Mouse (Mus musculus) limb, embryonic 13.5 days (tissue): ENCODE results near the gene Gm37240. TPM values are rescaled to one million over a fixed set of nuclear protein-coding genes. Genes with fewer than 3 reads are reported as not detected.
A peak's percentile ranks its signal among the peaks of the same experiment; 100 is the strongest.

Experiments used
- ATAC-seq: fragments of 200-750 bp; cut with Nextera tagmentation; 2 replicates; pipeline ENCODE4 v1.8.0; 2017; ENCODE audit warnings: low read depth, moderate number of reproducible peaks, moderate TSS enrichment; ENCODE audit not compliant: low FRiP score
- H3K27ac ChIP-seq: fragments of 300-500 bp; sonication (generic); 2 replicates; pipeline ENCODE4 v1.5.1; 2015; ENCODE audit warnings: inconsistent platforms, mild to moderate bottlenecking, moderate library complexity
- H3K27me3 ChIP-seq: fragments of 300-500 bp; sonication (generic); 2 replicates; pipeline ENCODE4 v1.6.1; 2015; ENCODE audit warnings: mild to moderate bottlenecking, inconsistent platforms
- H3K36me3 ChIP-seq: fragments of 300-500 bp; sonication (generic); 2 replicates; pipeline ENCODE4 v1.6.1; 2015; ENCODE audit warnings: inconsistent platforms, mild to moderate bottlenecking, moderate library complexity
- H3K4me1 ChIP-seq: fragments of 300-500 bp; sonication (generic); 2 replicates; pipeline ENCODE4 v1.6.1; 2015; ENCODE audit warnings: inconsistent platforms
- H3K4me2 ChIP-seq: fragments of 300-500 bp; sonication (generic); replicated peaks from 2 replicates; pipeline ENCODE4 v1.6.1; 2015; ENCODE audit warnings: inconsistent platforms, mild to moderate bottlenecking, moderate library complexity
- H3K4me3 ChIP-seq: fragments of 300-500 bp; sonication (generic); 2 replicates; pipeline ENCODE4 v1.5.1; 2015; ENCODE audit warnings: moderate library complexity, mild to moderate bottlenecking, inconsistent platforms
- H3K9ac ChIP-seq: fragments of 300-500 bp; sonication (generic); 2 replicates; pipeline ENCODE4 v1.6.1; 2015; ENCODE audit warnings: mild to moderate bottlenecking, inconsistent platforms
- H3K9me3 ChIP-seq: fragments of 300-500 bp; sonication (generic); 2 replicates; pipeline ENCODE4 v1.6.1; 2016; ENCODE audit warnings: inconsistent platforms
- WGBS: fragments of 180-500 bp; shearing (Covaris S2); methylation state at CpG from one replicate; pipeline ENCODE4 v1.1.7; 2015; 5-methylcytosine and 5-hydroxymethylcytosine counted together
- polyA plus RNA-seq: library from polyadenylated mRNA; unstranded; fragments of >200 nt; fragmentation: Nextera tagmentation; extraction: Ambion mirVana; gene quantifications from 2 replicates; pipeline ENCODE4 v1.2.1, GENCODE M21; 2015

Gene Gm37240
- polyA plus RNA-seq, 1 experiment from 2014 or later = 6.1 TPM

- H3K9ac ChIP-seq = no peak overlapping the region
- no peak for ATAC-seq
- H3K4me3 ChIP-seq = no peak overlapping the region
- H3K4me2 ChIP-seq = no peak overlapping the region
- H3K27me3 ChIP-seq = no peaks in the 10 kb centered on the region
- no peak overlapping the region for H3K27ac ChIP-seq
- H3K36me3 ChIP-seq = peaks cover 9% of the 10 kb centered on the region; the same call in 1 of the 2 replicates
- H3K9me3 ChIP-seq = no peaks in the 10 kb centered on the region
- H3K4me1 ChIP-seq = peaks cover 14% of the 10 kb centered on the region
- 80% methylated on average over 10 of the region's 10 CpGs for WGBS
Observed at GRCm38 (mm10) chr3:84500491-84500890, 1386.8 kb downstream of the Gm37240 start.

DNA sequence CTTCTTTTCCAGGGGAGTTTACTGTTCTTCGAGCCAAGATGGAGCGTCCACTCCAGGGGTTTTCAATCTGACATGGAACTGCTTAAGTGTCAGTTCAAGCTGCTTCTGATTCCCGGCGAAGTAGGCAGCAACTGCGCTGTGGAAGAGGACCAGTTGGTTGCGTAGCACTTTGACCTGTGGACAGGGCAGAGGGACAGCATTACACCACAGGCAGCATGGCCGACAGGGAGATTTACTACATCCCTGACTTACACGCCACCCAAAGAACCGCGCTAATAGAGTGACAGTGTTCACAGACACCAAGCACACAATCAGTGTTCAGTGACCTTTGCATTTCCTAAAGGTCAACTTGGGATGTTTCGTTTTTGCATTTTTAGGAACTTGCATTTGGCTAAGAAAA, 1389.6 kb downstream of the Gm37240 start:
- peaks cover 14% of the 10 kb centered on the region for H3K4me1 ChIP-seq
- no peak overlapping the region for H3K9ac ChIP-seq
- H3K9me3 ChIP-seq = no peaks in the 10 kb centered on the region
- H3K4me3 ChIP-seq = no peak overlapping the region
- no peak for ATAC-seq
- no peak overlapping the region for H3K4me2 ChIP-seq
- no peaks in the 10 kb centered on the region for H3K27me3 ChIP-seq
- H3K27ac ChIP-seq = no peak overlapping the region
- WGBS = 69% methylated on average over 11 of the region's 11 CpGs
- peaks cover 9% of the 10 kb centered on the region for H3K36me3 ChIP-seq

DNA sequence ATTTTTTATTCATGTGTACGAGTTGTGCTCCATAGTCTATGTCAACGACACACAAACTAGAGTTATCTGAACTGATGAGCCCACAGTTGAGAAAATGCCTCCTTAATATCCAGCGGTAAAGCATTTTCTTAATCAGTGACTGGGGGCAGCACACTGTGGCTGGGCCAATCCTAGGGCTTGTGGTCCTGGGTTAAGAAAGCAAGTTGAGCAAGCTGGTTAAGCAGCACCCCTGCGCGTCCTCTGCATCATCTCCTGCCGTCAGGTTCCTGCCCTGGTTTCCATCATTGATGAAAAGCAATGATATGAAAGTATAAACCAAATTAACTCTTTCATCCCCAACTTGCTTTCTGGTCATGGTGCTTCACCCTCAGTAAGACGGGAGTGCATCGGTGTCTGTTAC, 1394.7 kb downstream of the Gm37240 start:
- Histone ChIP-seq H3K4me3 (no peak overlapping the region), H3K4me1 (no peaks in the 10 kb centered on the region), H3K27me3 (no peaks in the 10 kb centered on the region), H3K27ac (no peak overlapping the region), H3K9me3 (no peaks in the 10 kb centered on the region), H3K36me3 (peaks cover 9% of the 10 kb centered on the region), H3K9ac (no peak overlapping the region), H3K4me2 (no peak overlapping the region)
- ATAC-seq = no peak
- 89% methylated on average over 8 of the region's 8 CpGs for WGBS

GRCm38 (mm10) chr3:84492148-84492547, 1395.2 kb downstream of the Gm37240 start:
- no peaks in the 10 kb centered on the region for H3K4me1 ChIP-seq
- no peak overlapping the region for H3K4me3 ChIP-seq
- no peaks in the 10 kb centered on the region for H3K9me3 ChIP-seq
- no peak overlapping the region for H3K27ac ChIP-seq
- 71% methylated on average over 4 of the region's 4 CpGs for WGBS
- no peak overlapping the region for H3K9ac ChIP-seq
- peaks cover 9% of the 10 kb centered on the region for H3K36me3 ChIP-seq
- no peaks in the 10 kb centered on the region for H3K27me3 ChIP-seq
- no peak for ATAC-seq
- no peak overlapping the region for H3K4me2 ChIP-seq

DNA sequence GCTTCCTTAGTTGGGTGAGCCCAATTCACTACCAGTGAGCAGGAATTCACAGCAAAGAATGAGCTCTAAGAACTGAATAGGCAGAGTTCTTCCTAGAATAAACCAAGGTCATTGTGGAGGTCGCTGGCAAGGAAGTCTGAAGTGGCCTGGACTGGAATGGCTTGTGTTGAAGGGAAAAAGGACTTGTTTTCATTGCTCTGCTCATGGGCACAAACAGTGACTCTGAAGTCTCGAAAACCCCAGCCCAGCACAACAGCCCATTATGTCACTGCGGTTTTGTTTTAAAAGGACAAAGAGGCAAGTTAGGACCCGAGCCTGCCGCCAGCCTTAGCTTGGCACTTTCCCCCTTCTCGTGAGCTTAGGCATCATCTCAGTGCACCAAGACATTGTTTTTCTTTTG, 1398.6 kb downstream of the Gm37240 start:
- H3K27me3 ChIP-seq = no peaks in the 10 kb centered on the region
- peaks cover 9% of the 10 kb centered on the region for H3K36me3 ChIP-seq
- no peak overlapping the region for H3K9ac ChIP-seq
- no peak for ATAC-seq
- H3K4me3 ChIP-seq = no peak overlapping the region
- no peak overlapping the region for H3K4me2 ChIP-seq
- no peaks in the 10 kb centered on the region for H3K9me3 ChIP-seq
- no peak overlapping the region for H3K27ac ChIP-seq
- WGBS = 68% methylated on average over 6 of the region's 6 CpGs
- no peaks in the 10 kb centered on the region for H3K4me1 ChIP-seq

DNA sequence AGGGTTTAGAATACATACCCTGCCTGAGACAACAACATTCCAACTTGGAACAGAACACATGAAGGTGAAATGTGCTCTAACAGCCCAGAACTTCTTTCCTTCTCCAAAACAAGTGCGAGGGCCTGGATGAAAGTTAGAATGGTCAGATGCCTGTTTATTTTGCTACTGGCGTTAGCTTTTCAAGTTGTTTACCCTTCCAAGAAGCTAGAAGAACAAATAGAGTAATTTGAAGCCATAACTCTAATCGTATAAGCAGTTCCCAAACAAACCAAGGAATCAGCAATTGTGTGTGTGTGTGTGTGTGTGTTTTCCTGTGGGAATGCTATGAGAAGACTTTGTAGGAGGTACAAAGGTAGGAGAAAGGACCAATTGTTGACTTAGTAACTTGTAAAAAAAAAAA, 1402.4 kb downstream of the Gm37240 start:
- WGBS = 53% methylated on average over 3 of the region's 3 CpGs
- peaks cover 6% of the 10 kb centered on the region for H3K4me1 ChIP-seq
- H3K36me3 ChIP-seq = no peaks in the 10 kb centered on the region
- H3K9me3 ChIP-seq = no peaks in the 10 kb centered on the region
- no peak overlapping the region for H3K4me3 ChIP-seq
- ATAC-seq = no peak
- no peak overlapping the region for H3K9ac ChIP-seq
- H3K27me3 ChIP-seq = peaks cover 29% of the 10 kb centered on the region
- H3K27ac ChIP-seq = no peak overlapping the region
- H3K4me2 ChIP-seq = no peak overlapping the region

DNA sequence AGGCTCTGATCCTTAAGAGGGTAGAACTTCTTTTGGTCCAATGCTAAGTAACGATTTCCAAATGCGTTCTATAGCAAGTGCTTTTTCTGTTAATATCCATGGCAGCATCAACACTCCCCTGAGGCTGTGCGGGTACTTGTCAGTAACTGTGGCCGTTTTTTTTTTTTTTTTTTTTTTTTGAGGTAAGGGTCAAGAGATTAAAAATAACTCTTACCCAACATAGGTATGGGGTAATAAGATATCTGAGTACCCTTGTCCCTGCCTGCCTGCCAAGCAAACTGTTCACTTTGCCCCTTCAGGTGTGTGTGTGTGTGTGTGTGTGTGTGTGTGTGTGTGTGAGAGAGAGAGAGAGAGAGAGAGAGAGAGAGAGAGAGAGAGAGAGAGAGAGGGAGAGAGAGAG, 1403.0 kb downstream of the Gm37240 start:
- no peak for ATAC-seq
- Histone ChIP-seq H3K4me2 (no peak overlapping the region), H3K4me1 (peaks cover 12% of the 10 kb centered on the region), H3K27ac (no peak overlapping the region), H3K36me3 (no peaks in the 10 kb centered on the region), H3K4me3 (no peak overlapping the region), H3K9ac (no peak overlapping the region), H3K27me3 (peaks cover 34% of the 10 kb centered on the region), H3K9me3 (no peaks in the 10 kb centered on the region)
- WGBS = 63% methylated on average over 4 of the region's 4 CpGs

DNA sequence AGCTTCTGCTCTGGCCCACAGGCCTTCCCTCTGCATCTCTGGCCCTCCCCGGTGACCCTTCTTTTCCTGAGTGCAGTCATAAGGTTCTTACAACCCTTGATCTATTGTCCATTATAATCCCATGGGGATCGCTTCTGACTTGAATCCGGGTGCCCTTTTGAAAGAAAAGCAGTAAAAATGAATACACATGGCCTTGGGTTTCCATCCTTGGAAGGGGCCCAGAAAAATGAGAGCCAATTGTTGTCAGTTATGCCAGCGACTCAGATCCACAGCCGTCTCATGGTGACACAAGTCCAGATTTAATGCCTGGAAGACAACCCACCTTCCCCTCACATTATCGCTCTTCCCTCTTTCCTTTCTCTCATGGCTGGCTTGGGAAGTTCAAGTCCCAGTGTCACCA, 1405.2 kb downstream of the Gm37240 start:
- Histone ChIP-seq H3K9ac (no peak overlapping the region), H3K27me3 (peaks cover 56% of the 10 kb centered on the region), H3K36me3 (no peaks in the 10 kb centered on the region), H3K27ac (no peak overlapping the region), H3K9me3 (no peaks in the 10 kb centered on the region), H3K4me1 (peaks cover 23% of the 10 kb centered on the region), H3K4me3 (no peak overlapping the region), H3K4me2 (no peak overlapping the region)
- WGBS = 78% methylated on average over 6 of the region's 6 CpGs
- ATAC-seq = no peak

DNA sequence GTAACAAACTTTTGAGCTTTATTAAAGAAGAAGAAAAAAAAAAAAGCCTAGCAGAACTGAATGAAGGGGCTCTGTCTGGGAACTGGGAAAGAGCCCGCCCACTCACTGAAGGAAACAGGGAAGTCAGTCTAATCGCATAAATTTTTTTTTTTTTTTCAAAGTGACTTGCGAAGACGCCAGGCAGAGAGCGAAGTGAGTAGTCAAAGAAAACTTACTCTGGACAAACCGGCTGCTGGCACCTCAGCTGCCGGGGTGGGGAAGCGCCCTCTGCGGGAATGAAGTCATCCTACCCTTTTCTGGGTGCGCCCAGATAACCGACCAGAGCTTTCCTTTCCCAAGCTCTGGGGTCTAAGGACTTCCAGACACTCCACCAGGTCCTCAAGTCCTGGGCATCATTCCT, 1406.2 kb downstream of the Gm37240 start:
- Histone ChIP-seq H3K4me1 (peaks cover 23% of the 10 kb centered on the region), H3K4me3 (peak overlapping the region; percentile 68), H3K9ac (no peak overlapping the region), H3K9me3 (no peaks in the 10 kb centered on the region), H3K27ac (no peak overlapping the region), H3K4me2 (peak overlapping the region; percentile 99), H3K36me3 (no peaks in the 10 kb centered on the region), H3K27me3 (peaks cover 65% of the 10 kb centered on the region)
- WGBS = 2% methylated on average over 11 of the region's 11 CpGs
- no peak for ATAC-seq

DNA sequence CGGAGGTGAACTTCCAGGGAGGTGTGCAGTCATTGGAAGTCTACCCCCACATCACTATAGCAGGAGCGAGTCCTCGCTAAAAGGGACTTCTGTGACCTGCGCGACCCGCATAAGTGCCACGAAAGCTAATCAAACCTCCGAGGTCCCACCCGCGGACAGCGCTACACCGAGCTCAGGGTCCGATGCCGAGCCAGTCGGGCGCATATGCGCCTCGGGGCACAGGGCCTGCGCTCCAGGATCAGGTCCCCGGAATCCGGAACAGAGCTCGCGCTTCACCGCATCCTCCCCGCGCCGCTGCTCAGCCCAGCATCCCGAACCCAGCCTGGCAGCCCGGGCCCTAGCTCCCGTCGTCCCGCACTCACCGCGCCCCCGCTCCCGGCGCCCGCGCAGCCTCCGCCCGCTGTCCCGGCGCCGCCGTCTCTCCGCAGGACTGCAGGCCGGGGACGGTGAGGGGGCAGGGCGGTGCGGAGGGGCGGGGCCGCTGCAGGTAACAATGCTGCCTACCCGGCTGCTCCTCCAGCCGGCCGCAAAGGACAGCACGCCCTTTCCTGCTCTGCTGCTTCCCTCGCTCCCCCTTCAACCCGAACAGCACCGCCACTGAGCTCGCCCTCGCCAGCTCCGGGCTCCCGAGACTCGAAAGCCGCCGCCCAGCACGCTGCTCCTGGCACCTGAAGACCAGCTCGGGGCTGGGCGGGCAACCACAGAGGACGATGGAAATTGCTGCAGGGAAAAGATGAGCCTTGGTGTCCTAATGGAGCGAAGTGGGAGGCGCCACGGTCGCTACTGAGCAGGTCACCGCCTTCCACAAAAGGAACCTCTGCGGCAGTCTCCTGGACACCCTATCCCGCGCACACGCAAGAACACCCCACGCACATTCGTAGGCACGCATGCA, 1407.1 kb downstream of the Gm37240 start, which contains the start of gene Fhdc1:
Fhdc1 (minus strand) TSS at position 424 of the 892 bp plus-strand sequence.
- Histone ChIP-seq H3K27ac (0 out of 2 replicates have a peak within 1 kb of the TSS, but pooled peaks have one; percentile 10), H3K4me2 (peak within 1 kb of the TSS; percentile 99), H3K4me3 (peak within 1 kb of the TSS; percentile 68), H3K4me1 (peaks cover 28% of the 10 kb centered on the region), H3K9ac (peak within 1 kb of the TSS; percentile 75), H3K9me3 (no peaks in the 10 kb centered on the region), H3K27me3 (peaks cover 65% of the 10 kb centered on the region), H3K36me3 (no peaks in the 10 kb centered on the region)
- peak; percentile 78 for ATAC-seq
- 0% methylated on average over 82 of the region's 82 CpGs for WGBS

- WGBS = under 1% methylated on average over 61 of the region's 61 CpGs
- H3K27me3 ChIP-seq = peaks cover 65% of the 10 kb centered on the region
- peak; percentile 42; the same call in 1 of the 2 replicates for ATAC-seq
Observed at GRCm38 (mm10) chr3:84479293-84480005, 1407.9 kb downstream of the Gm37240 start.

DNA sequence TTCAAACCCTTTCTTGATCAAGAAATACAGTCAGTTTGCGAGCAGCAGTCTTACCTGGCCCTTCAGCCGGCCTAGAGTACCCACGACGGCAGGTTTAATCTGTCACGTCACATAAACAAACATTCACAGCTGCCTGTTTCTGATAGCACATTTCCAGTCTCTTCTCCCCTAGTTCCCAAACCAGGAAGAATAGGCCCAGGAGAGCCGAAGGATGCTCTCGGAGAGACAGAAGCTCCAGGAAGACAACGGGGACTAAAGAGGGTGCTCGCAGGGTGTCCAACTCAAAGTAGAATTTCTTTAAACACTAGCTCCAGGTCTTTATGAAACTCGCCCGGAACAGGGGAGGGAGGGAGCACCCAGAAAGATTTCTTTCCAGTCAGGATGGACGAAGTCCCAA, 1408.4 kb downstream of the Gm37240 start:
- peaks cover 42% of the 10 kb centered on the region for H3K4me1 ChIP-seq
- H3K9ac ChIP-seq = peak overlapping the region; percentile 75
- no peaks in the 10 kb centered on the region for H3K36me3 ChIP-seq
- H3K27ac ChIP-seq = no peak overlapping the region
- peak overlapping the region; percentile 68 for H3K4me3 ChIP-seq
- peaks cover 65% of the 10 kb centered on the region for H3K27me3 ChIP-seq
- ATAC-seq = no peak
- WGBS = 2% methylated on average over 12 of the region's 12 CpGs
- peak overlapping the region; percentile 99 for H3K4me2 ChIP-seq
- no peaks in the 10 kb centered on the region for H3K9me3 ChIP-seq

More at GRCm38 (mm10) chr3:84479293-84480005, 1407.9 kb downstream of the Gm37240 start:
- Histone ChIP-seq H3K9ac (peak overlapping the region; percentile 75), H3K36me3 (no peaks in the 10 kb centered on the region), H3K9me3 (no peaks in the 10 kb centered on the region), H3K4me3 (peak overlapping the region; percentile 68), H3K27ac (no peak overlapping the region), H3K4me1 (peaks cover 36% of the 10 kb centered on the region), H3K4me2 (peak overlapping the region; percentile 99)
